Mouse (Mus musculus) forelimb bud, embryonic 11.5 days (tissue): ENCODE measurements at regions not wholly inside any gene's neighbourhood (a gene's known extent, or its start where the extent isn't known, plus 50 kb on each side); places are given as distances from the start of the nearest gene placed in this dataset.
A peak's percentile ranks its signal among the peaks of the same experiment; 100 is the strongest.
"Not testable (repeated sequence)": the region's sequence is repeated elsewhere in the genome, so short reads cannot be mapped to it uniquely, and the experiment has no call there.

Source experiments
- DNase-seq: peaks from one replicate; pipeline ENCODE4 v3.0.0-alpha.2; 2012; ENCODE audit warnings: low read depth, low spot score

- DNase-seq: no peak
Observed at GRCm38 (mm10) chr12:11518379-11518778, 62.5 kb downstream of the Rad51ap2 start.

GRCm38 (mm10) chr12:11562891-11563290 lies 107.0 kb downstream of the Rad51ap2 start:
- DNase-seq: no peak

DNA sequence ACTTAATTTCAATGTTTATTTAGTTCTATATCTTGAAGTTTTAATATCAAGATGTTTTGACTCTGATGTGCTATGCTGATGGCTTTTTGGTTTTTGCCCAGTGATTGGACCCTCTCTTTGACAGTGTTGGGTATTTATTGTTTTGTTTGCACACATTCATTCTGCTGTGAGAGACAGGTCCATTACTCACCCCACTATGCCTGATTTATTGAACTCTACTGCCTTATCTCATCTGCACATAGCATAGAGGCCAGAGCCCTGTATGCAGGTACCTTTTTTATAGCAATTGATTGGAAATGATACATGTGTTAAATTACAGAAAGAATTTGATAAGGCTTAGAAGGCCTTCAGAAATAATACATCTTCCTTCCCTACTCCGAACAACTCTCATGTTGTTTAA lies 114.3 kb downstream of the Rad51ap2 start:
- no peak for DNase-seq

- no peak for DNase-seq
Observed at GRCm38 (mm10) chr12:11603946-11604345, 148.1 kb downstream of the Rad51ap2 start.

DNA sequence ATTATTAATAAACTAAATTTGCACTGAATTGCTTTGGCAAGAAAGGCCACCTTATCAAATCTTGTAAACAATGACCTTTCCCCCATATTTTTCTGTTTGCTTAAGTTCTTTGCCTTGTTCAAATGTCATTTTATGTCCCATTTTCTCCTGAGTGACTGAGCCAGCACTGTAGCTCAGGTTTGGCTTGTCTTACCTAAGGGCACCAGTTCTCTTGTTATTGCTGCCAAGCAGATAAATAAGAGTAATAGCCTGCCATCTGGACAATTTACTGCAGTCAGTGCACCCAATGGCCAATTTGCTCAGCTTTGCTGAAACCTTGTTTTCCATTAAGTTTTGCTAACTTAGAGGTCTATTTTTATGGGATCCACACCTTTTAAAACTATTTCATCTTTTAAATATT lies 152.9 kb downstream of the Rad51ap2 start:
- no peak for DNase-seq

DNA sequence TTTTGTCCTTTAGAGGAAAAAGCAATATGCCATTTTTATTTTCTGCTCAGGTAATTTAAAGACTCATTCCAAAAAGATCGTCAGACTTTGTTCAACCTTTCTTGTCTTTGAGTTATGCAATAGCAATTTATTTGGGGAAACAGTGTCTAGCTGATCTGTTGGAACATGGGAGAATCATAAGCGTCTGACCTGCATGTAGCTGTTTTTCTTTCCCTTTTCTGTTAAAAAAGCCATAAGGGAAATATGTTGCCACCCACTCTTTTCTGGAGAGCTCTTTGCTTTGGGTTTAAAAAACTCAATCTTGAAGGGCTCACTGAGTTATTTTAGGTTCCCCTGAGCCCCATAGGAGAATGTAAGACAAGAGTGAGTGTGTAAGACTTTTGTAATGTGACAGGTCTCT lies 155.8 kb downstream of the Rad51ap2 start:
- no peak for DNase-seq

DNA sequence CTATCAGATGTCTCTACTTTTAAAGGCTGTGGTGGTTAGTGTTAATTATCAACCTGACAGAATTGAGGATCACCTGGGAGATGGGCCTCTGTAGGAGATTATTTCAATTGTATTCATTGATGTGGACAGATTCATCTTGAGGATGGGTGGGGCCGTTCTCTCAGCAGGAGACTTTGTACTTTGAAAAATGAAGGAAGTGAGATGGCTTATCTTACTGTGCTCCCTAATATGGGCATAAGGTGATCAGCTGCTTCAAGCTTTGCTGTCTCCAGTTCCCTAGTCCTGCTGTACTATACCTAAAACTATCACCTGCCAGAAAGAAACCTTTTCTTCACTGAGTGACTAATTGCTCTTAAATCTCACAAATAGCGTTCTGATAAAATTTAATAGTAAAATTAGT lies 159.4 kb downstream of the Rad51ap2 start:
- DNase-seq: no peak

DNA sequence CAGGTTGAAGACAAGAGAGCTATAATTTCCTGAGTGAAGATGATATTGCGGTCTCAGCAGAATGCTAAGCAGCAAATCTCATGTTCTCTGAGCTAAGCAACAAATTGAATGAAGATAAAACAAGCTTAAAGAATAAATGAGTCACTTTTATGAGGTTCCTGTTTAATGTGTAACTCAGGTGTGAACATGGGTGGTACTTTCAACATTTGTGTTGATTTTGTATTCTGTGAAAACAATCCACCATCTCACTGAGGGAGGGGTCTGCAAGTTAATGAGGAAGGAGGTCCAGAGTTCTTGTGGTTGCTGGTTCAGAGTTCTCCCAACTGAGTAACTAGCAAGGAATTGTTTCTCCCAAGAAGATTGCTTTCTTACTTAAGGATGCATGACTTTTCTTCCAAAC lies 167.7 kb downstream of the Rad51ap2 start:
- DNase-seq: no peak

DNA sequence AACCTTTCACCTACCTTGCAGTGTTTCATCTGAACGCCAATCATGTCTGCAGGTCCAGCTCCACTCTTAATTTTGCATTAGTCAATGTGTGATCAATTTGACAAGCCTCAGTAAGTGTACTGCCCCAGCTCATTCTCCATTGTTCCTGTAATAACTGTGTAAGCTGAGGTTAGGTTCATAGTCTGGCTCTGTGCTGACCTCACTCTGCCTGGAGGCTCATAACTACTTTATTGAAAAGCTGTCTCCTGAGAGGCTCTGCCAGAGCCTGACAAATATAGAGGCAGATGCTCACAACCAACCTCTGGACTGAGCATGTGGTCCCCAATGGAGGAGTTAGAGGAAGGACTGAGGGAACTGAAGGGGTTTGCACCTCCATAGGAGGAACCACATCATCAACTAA lies 174.3 kb downstream of the Rad51ap2 start:
- no peak for DNase-seq

DNA sequence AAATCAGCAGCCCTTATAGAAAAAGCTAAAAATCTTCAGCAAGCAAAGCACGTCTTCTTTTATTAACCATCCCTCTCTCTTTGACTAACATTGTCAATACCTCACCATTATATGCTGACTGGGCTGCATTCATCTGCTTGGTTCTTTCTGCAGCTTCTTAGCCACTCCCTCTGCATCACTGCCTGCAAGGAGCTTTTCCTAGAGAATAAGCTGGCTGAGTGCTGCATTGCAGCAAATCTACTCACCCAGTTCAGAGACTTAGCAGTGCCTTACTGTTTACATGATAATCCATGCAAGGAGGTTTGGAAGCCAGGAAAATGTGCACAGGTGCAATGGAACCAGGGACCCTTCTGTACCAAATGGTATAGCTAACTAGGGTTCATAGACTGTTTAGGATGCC lies 175.9 kb downstream of the Rad51ap2 start:
- no peak for DNase-seq

- DNase-seq: no peak
Observed at GRCm38 (mm10) chr12:11673281-11673680, 217.4 kb downstream of the Rad51ap2 start.

DNA sequence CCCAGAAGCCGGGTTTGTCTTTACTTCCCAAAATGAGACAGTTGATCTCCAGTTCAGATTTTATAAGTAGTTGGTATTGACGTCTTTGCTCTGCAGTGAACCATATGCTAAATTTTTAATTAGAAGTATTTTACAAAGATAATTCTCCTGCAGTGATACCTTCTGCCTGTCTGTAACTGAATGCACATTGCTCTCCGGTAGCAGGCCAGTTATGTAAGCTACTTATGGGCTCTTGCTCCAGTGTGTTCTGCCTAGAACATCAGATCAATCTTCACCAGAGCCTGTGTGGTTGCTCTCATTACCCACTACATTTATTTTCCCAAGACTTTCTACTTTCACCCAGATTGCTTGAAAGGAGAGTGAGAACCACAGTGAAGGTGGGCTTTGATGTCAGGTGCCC lies 238.9 kb downstream of the Rad51ap2 start:
- DNase-seq: no peak

GRCm38 (mm10) chr12:11708879-11709602 lies 253.2 kb downstream of the Rad51ap2 start:
- DNase-seq: peak; percentile 28

GRCm38 (mm10) chr12:11717633-11718032 lies 261.8 kb downstream of the Rad51ap2 start:
- peak; percentile 5 for DNase-seq

GRCm38 (mm10) chr12:11751471-11751870 lies 295.6 kb downstream of the Rad51ap2 start:
- no peak for DNase-seq

DNA sequence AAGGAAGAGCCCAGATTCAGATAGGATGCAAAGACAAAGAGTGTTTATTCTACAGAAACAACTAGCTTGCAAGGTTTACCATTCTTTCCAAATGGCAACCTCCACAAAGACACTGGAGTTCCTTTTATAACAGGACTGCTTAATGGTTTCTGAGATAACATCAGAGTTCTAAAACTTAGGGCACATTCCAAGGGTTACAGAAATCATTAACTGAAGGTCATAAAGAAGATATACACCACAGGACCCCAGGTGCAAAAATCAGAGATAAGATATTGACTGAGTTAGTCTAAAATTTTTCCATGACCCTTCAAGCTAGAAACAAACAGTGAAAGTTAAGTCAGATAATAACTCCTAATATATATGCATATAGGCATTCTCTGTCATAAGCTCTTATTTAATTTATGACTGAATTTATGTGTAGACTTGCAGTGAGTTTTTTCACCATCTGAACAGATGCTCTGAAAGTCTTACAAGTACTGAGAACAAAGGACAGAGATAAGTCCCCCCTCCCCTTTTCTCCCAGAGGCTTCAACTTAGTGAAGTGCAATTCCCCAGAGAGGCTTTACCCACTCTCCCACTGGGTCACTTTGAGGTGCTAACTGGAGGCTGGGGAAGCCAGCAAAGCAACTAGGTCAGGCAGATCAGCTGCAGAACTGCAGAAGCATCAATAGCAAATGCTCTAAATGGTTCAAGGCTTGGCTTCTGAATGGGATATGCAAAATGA lies 298.5 kb downstream of the Rad51ap2 start:
- no peak for DNase-seq

GRCm38 (mm10) chr12:11802326-11802725 lies 346.4 kb downstream of the Rad51ap2 start:
- no peak for DNase-seq

- DNase-seq: no peak
Observed at GRCm38 (mm10) chr12:11803162-11803561, 347.3 kb downstream of the Rad51ap2 start.

DNA sequence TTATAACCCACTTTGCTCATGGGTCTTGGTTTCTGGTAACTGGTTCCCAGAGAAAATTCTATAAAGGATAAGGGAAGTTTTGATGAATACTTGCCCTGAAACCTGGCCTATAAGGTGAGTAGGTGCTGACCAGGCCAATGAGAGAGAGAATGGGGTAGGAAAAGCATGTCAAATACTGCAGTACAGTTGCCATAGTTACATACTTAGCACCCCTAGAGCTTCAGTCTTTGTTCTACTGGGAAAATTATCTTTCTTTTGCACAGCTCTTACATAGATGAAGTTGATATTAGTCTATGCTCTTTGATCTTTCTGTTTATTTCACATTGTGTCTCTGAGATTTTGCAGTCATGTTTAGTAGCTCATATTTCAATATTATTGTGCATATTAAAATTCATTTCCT lies 373.8 kb downstream of the Rad51ap2 start:
- DNase-seq: no peak

DNA sequence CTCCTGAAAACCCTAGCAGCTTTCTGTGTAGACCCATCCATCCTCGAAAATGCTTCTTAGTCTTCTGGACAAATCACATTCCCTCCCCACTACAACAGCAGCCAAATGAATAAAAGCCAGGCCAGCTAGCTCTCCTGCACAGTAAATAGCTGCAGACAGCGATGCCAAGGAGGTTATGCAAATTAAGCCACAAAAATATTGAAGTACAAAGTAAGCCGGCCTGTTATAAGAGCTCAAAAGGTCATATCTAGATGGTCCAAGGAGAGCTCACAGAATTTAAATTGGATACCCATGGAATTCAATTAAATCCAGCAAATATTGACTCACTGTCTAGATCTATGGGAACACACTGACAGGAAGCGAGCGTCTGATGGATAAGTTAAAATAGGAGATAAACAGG lies 375.4 kb downstream of the Rad51ap2 start:
- DNase-seq: no peak

DNA sequence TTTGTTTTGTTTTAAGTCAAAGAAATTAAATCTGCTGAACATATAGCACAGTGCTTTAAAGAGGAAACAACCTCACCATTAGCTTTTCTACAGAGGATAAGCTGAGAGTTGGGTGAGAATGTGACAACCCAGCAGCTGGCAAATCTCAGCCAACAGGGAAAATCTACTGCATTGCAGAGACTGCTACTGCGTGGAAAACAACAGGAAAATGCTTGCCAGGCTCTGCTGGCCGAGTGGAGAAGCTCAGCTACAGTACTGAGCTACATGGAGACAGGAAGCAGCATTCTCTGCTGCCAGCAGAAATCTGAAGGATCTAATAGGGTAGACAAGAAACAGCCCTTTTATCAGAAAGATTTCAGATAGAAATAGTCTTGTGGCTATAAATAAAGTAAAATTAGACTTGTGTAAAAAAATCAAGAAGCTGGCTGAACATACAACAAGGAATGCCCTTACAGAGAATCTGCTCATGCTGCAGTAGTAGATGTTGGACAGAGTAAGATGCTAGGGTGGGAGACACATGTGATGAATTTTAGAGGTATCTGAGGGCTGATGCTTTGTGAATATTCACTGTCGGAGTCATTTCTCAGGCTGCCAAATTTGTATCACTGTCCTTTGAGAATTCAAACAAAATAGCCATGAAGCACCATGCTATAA lies 382.1 kb downstream of the Rad51ap2 start:
- DNase-seq: no peak

- no peak for DNase-seq
Observed at GRCm38 (mm10) chr12:11851034-11851433, 395.2 kb downstream of the Rad51ap2 start.

DNA sequence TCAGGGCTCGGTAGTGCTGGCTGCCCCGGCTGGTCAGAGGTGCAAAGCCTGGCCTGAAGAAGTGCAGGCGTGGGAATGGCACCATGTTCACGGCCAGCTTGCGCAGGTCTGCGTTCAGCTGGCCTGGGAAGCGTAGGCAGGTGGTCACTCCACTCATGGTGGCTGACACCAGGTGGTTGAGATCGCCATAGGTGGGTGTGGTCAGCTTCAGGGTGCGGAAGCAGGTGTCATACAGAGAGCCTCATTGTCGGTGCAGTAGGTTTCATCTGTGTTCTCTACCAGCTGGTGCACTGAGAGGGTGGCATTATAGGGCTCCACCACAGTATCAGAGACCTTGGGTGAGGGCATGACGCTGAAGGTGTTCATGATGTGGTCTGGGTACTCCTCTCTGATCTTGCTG lies 380.1 kb upstream of the Fam49a start:
- DNase-seq: not testable (repeated sequence)
